Mouse (Mus musculus): ENCODE results near the gene 4931429L15Rik.

4931429L15Rik gene

GRCm38 (mm10) chr9:46268343-46268873, 51.4 kb downstream of the 4931429L15Rik start, which contains the start of gene Apoa5:
TSS of gene Apoa5 (plus strand) at chr9:46268633.
- intact Hi-C loops (cut with DNase I) = no loop called here

GRCm38 (mm10) chr9:46261131-46261530, 58.7 kb downstream of the 4931429L15Rik start:
- intact Hi-C loops (cut with DNase I) = no loop called here

- intact Hi-C loops (cut with DNase I) = no loop called here
Measured at GRCm38 (mm10) chr9:46259111-46259510, 60.7 kb downstream of the 4931429L15Rik start.

GRCm38 (mm10) chr9:46257546-46257945, 62.2 kb downstream of the 4931429L15Rik start:
- intact Hi-C loops (cut with DNase I) = no loop called here

GRCm38 (mm10) chr9:46256658-46257385, 63.0 kb downstream of the 4931429L15Rik start:
- intact Hi-C loops (cut with DNase I) = no loop called here

- intact Hi-C loops (cut with DNase I) = no loop called here
Measured at GRCm38 (mm10) chr9:46256177-46256576, 63.6 kb downstream of the 4931429L15Rik start.
